ENCODE assay signal across 16 mouse cellular contexts in genomic region chr6:54369913-54370542, GRCm38 (mm10). TPM values are rescaled to one million over a fixed set of nuclear protein-coding genes. Genes with fewer than 3 reads are reported as not detected.
A peak's percentile ranks its signal among the peaks of the same experiment; 100 is the strongest.
DNase-seq lines count a peak whose midpoint lies in the region; ATAC-seq lines count a peak whose summit lies in the region.
"Had no signal": no experiment of that assay in that cellular context is flagged by ENCODE, and none has a peak within 500 bp of the region (broad histone marks: within the 10 kb centered on the region; RNA-seq: fewer than 3 reads in every experiment).

No protein-coding gene starts in this region.

- H3K36me3 ChIP-seq in heart, embryonic 10.5 days: no peaks in the 10 kb centered on the region
- H3K36me3 ChIP-seq in neural tube, embryonic 15.5 days: no peaks in the 10 kb centered on the region
- H3K36me3 ChIP-seq in liver, embryonic 12.5 days: no peaks in the 10 kb centered on the region
- H3K36me3 ChIP-seq: liver, embryonic 15.5 days had no signal

- WGBS in heart, embryonic 10.5 days: 63% methylated on average over 6 of the region's 6 CpGs
- WGBS in neural tube, embryonic 15.5 days: 37% methylated on average over 6 of the region's 6 CpGs
- 56% methylated on average over 6 of the region's 6 CpGs for WGBS in liver, embryonic 12.5 days (ENCODE audit: insufficient replicate concordance)

- peaks cover 18% of the 10 kb centered on the region for H3K4me1 ChIP-seq in heart, embryonic 10.5 days
- H3K4me1 ChIP-seq in neural tube, embryonic 15.5 days: peaks cover 8% of the 10 kb centered on the region; the same call in 1 of the 2 replicates
- no peaks in the 10 kb centered on the region for H3K4me1 ChIP-seq in liver, embryonic 12.5 days
- H3K4me1 ChIP-seq: liver, embryonic 15.5 days had no signal

- ATAC-seq in neural tube, embryonic 15.5 days (ENCODE audit: low FRiP score): no peak
- no peak for ATAC-seq in liver, embryonic 12.5 days

- peaks cover 10% of the 10 kb centered on the region for H3K27me3 ChIP-seq in heart, embryonic 10.5 days (ENCODE audit: insufficient read depth, poor library complexity, severe bottlenecking)
- H3K27me3 ChIP-seq in neural tube, embryonic 15.5 days (replicated peaks): no peaks in the 10 kb centered on the region
- H3K27me3 ChIP-seq in liver, embryonic 12.5 days (replicated peaks): peaks cover 11% of the 10 kb centered on the region; the same call in 1 of the 2 replicates
- H3K27me3 ChIP-seq: liver, embryonic 15.5 days had no signal

- H3K9me3 ChIP-seq in heart, embryonic 10.5 days: no peaks in the 10 kb centered on the region
- no peaks in the 10 kb centered on the region for H3K9me3 ChIP-seq in neural tube, embryonic 15.5 days (replicated peaks)
- H3K9me3 ChIP-seq in liver, embryonic 12.5 days (replicated peaks): no peaks in the 10 kb centered on the region
- H3K9me3 ChIP-seq: liver, embryonic 15.5 days had no signal

- H3K4me3 ChIP-seq in heart, embryonic 10.5 days: no peak overlapping the region
- no peak overlapping the region for H3K4me3 ChIP-seq in neural tube, embryonic 15.5 days (replicated peaks)
- H3K4me3 ChIP-seq in liver, embryonic 12.5 days: no peak overlapping the region
- H3K4me3 ChIP-seq: left cerebral cortex, adult 2 months; liver, embryonic 15.5 days had no signal

- no peak overlapping the region for H3K4me2 ChIP-seq in neural tube, embryonic 15.5 days
- no peak overlapping the region for H3K4me2 ChIP-seq in liver, embryonic 12.5 days
- H3K4me2 ChIP-seq: liver, embryonic 15.5 days had no signal

- no peak overlapping the region for H3K9ac ChIP-seq in neural tube, embryonic 15.5 days (replicated peaks)
- no peak overlapping the region for H3K9ac ChIP-seq in liver, embryonic 12.5 days
- H3K9ac ChIP-seq: liver, embryonic 15.5 days had no signal

- intact Hi-C loops in heart, postnatal 36 days (cut with DNase I): loop anchor here (2.0 to 5.0 kb wide), 2 partner anchors 43 to 588 kb away; no protein-coding TSS in a partner anchor
- intact Hi-C loops in gastrocnemius, postnatal 36 days (cut with DNase I): loop anchor here (2.0 kb wide), 2 partner anchors 39 to 115 kb away; no protein-coding TSS in a partner anchor

- peak overlapping the region; percentile 36; the same call in 1 of the 2 replicates for H3K27ac ChIP-seq in heart, embryonic 10.5 days
- H3K27ac ChIP-seq in neural tube, embryonic 15.5 days (replicated peaks): no peak overlapping the region
- H3K27ac ChIP-seq in liver, embryonic 12.5 days: no peak overlapping the region
- H3K27ac ChIP-seq: left cerebral cortex, adult 2 months; liver, embryonic 15.5 days had no signal

- peak; percentile 43 for DNase-seq in heart, embryonic 10.5 days (ENCODE audit: low spot score)
- DNase-seq in heart, postnatal 36 days: no peak
- peak; percentile 44 for DNase-seq in neural tube, embryonic 10.5 days (ENCODE audit: extremely low spot score, low spot score)
- DNase-seq in gastrocnemius, postnatal 36 days: peak; percentile 37 to 39
- peak; percentile 83 for DNase-seq in skeletal muscle tissue, adult 2 months (ENCODE audit: low read depth, low spot score)
- no peak for DNase-seq in cerebellum, adult 9-10 months
- DNase-seq: cerebellum, postnatal 14 days; heart, adult 18-20 months; heart, postnatal 4 days; kidney, postnatal 25 days; thymus, postnatal 14 days had no signal

RNA-seq across cellular contexts. Expression of gene Prr15, which starts 44.4 kb away (rescaled TPM):
- 1.5 and 6.7 TPM in 2 replicates for polyA plus RNA-seq in heart, embryonic 10.5 days (2016; fragmentation: Nextera tagmentation; extraction: Ambion mirVana)
- 1 to 10 TPM; 1.7 to 2.2 TPM for total RNA-seq in heart, postnatal 36 days (2021)
- 1.0 and 1.6 TPM in 2 replicates for polyA plus RNA-seq in neural tube, embryonic 15.5 days (2015; fragmentation: Nextera tagmentation; extraction: Ambion mirVana)
- total RNA-seq in gastrocnemius, postnatal 36 days (2021): under 1 TPM; 0.61 to 0.64 TPM
- 0.67 and 0.80 TPM in 2 replicates for polyA plus RNA-seq in liver, embryonic 12.5 days (2016; fragmentation: Nextera tagmentation; extraction: Ambion mirVana)
- total RNA-seq: MEL had no signal

RNA-seq across cellular contexts. Expression of gene Wipf3, which starts 59.4 kb away (rescaled TPM):
- 1.0 and 1.8 TPM in 2 replicates for polyA plus RNA-seq in heart, embryonic 10.5 days (2016; fragmentation: Nextera tagmentation; extraction: Ambion mirVana)
- total RNA-seq in heart, postnatal 36 days (2021): 10 to 100 TPM; 37.7 to 40.2 TPM
- 1.8 and 2.6 TPM in 2 replicates for polyA plus RNA-seq in neural tube, embryonic 15.5 days (2015; fragmentation: Nextera tagmentation; extraction: Ambion mirVana)
- total RNA-seq in gastrocnemius, postnatal 36 days (2021): 10 to 100 TPM; 15.5 to 16.0 TPM
- 0.14 and 0.15 TPM in 2 replicates for polyA plus RNA-seq in liver, embryonic 12.5 days (2016; fragmentation: Nextera tagmentation; extraction: Ambion mirVana)
- total RNA-seq: MEL had no signal

Comparison
In these comparisons a context has a peak if more than half of its experiments do, and no peak if none do; other contexts are left out.
1. DNase-seq: peak in heart, embryonic 10.5 days (single experiment), neural tube, embryonic 10.5 days (single experiment), gastrocnemius, postnatal 36 days (2 of 2) and skeletal muscle tissue, adult 2 months (single experiment); none in heart, postnatal 36 days (0 of 2) and cerebellum, adult 9-10 months (single experiment).